In genomic region chr2:9883803-9884532, GRCm38 (mm10) we compare ENCODE assay signal across 11 mouse cellular contexts. TPM values are rescaled to one million over a fixed set of nuclear protein-coding genes. Genes with fewer than 3 reads are reported as not detected.
DNase-seq lines count a peak whose midpoint lies in the region; ATAC-seq and TF ChIP-seq lines count a peak whose summit lies in the region.
"Had no signal": no experiment of that assay in that cellular context is flagged by ENCODE, and none has a peak within 500 bp of the region (broad histone marks: within the 10 kb centered on the region; RNA-seq: fewer than 3 reads in every experiment).

No protein-coding gene starts in this region.

- H3K9me3 ChIP-seq in forebrain, embryonic 12.5 days: no peaks in the 10 kb centered on the region
- H3K9me3 ChIP-seq in forebrain, embryonic 15.5 days: no peaks in the 10 kb centered on the region
- no peaks in the 10 kb centered on the region for H3K9me3 ChIP-seq in megakaryocyte, embryonic 14.5 days
- no peaks in the 10 kb centered on the region for H3K9me3 ChIP-seq in limb, embryonic 14.5 days (ENCODE audit: control insufficient read depth, low read length)
- no peaks in the 10 kb centered on the region for H3K9me3 ChIP-seq in stomach, embryonic 14.5 days (ENCODE audit: control insufficient read depth, low read depth, low read length)

- no peak for TF ChIP-seq POLR2A in limb, embryonic 14.5 days (IDR thresholded peaks at IDR 0.05; ENCODE audit: borderline replicate concordance, extremely low read depth, insufficient read depth, insufficient read length)

- H3K4me2 ChIP-seq in forebrain, embryonic 12.5 days: peak overlapping the region; percentile 22; the same call in 1 of the 2 replicates
- H3K4me2 ChIP-seq in forebrain, embryonic 15.5 days (replicated peaks): no peak overlapping the region
- H3K4me2 ChIP-seq in limb, embryonic 14.5 days (replicated peaks; ENCODE audit: low read depth, low read length, severe bottlenecking): 0 out of 2 replicates have a peak overlapping the region, but pooled peaks have one; percentile 10
- 0 out of 2 replicates have a peak overlapping the region, but pooled peaks have one; percentile 7 for H3K4me2 ChIP-seq in stomach, embryonic 14.5 days (replicated peaks; ENCODE audit: low read depth, low read length)

- no peaks in the 10 kb centered on the region for H3K36me3 ChIP-seq in forebrain, embryonic 12.5 days (replicated peaks)
- no peaks in the 10 kb centered on the region for H3K36me3 ChIP-seq in forebrain, embryonic 15.5 days
- no peaks in the 10 kb centered on the region for H3K36me3 ChIP-seq in megakaryocyte, embryonic 14.5 days (replicated peaks; ENCODE audit: low read length)
- H3K36me3 ChIP-seq in limb, embryonic 14.5 days (ENCODE audit: control insufficient read depth, insufficient read depth, low read length): no peaks in the 10 kb centered on the region
- H3K36me3 ChIP-seq in stomach, embryonic 14.5 days (ENCODE audit: control insufficient read depth, insufficient read depth, low read length): no peaks in the 10 kb centered on the region

- intact Hi-C loops in left cerebral cortex, postnatal 10 days (cut with DNase I): loop anchor here (5.0 kb wide), 2 partner anchors 1127 to 1207 kb away; no protein-coding TSS in a partner anchor

- H3K4me3 ChIP-seq in forebrain, embryonic 12.5 days (replicated peaks): peak overlapping the region; percentile 16
- no peak overlapping the region for H3K4me3 ChIP-seq in forebrain, embryonic 15.5 days
- H3K4me3 ChIP-seq in megakaryocyte, embryonic 14.5 days (replicated peaks): peak overlapping the region; percentile 11
- H3K4me3 ChIP-seq in limb, embryonic 14.5 days (replicated peaks; ENCODE audit: low read length): peak overlapping the region; percentile 28; the same call in 1 of the 2 replicates
- no peak overlapping the region for H3K4me3 ChIP-seq in stomach, embryonic 14.5 days (ENCODE audit: low read depth, low read length)

- peaks cover 99% of the 10 kb centered on the region for H3K27me3 ChIP-seq in forebrain, embryonic 12.5 days
- H3K27me3 ChIP-seq in forebrain, embryonic 15.5 days: peaks cover 75% of the 10 kb centered on the region
- H3K27me3 ChIP-seq in megakaryocyte, embryonic 14.5 days (replicated peaks): peaks cover 97% of the 10 kb centered on the region
- peaks cover 93% of the 10 kb centered on the region for H3K27me3 ChIP-seq in limb, embryonic 14.5 days (ENCODE audit: control insufficient read depth, insufficient read depth, low read length)
- H3K27me3 ChIP-seq in stomach, embryonic 14.5 days (ENCODE audit: control insufficient read depth, insufficient read depth, low read length): peaks cover 44% of the 10 kb centered on the region

- DNase-seq in limb, embryonic 14.5 days (ENCODE audit: low spot score): no peak
- no peak for DNase-seq in cerebellum, adult 9-10 months
- DNase-seq in left cerebral cortex, postnatal 10 days (ENCODE audit: extremely low spot score in 1 of 2, low spot score in 2 of 2): no peak
- DNase-seq: adrenal gland, adult 2 months had no signal

- ATAC-seq in forebrain, embryonic 12.5 days (ENCODE audit: low FRiP score): no peak
- no peak for ATAC-seq in forebrain, embryonic 15.5 days (replicated peaks)
- no peak for ATAC-seq in megakaryocyte, adult 5-6 weeks (ENCODE audit: poor library complexity, severe bottlenecking)
- ATAC-seq in limb, embryonic 14.5 days (ENCODE audit: low FRiP score, low read depth): no peak
- ATAC-seq in stomach, embryonic 14.5 days (ENCODE audit: insufficient number of reproducible peaks, insufficient read depth, low FRiP score, low read depth): no peak

- H3K4me1 ChIP-seq in forebrain, embryonic 12.5 days: peaks cover 42% of the 10 kb centered on the region
- H3K4me1 ChIP-seq in forebrain, embryonic 15.5 days: peaks cover 31% of the 10 kb centered on the region
- H3K4me1 ChIP-seq in megakaryocyte, embryonic 14.5 days: peaks cover 71% of the 10 kb centered on the region
- peaks cover 13% of the 10 kb centered on the region for H3K4me1 ChIP-seq in limb, embryonic 14.5 days (ENCODE audit: control insufficient read depth, insufficient read depth, low read length)
- peaks cover 7% of the 10 kb centered on the region; the same call in 1 of the 2 replicates for H3K4me1 ChIP-seq in stomach, embryonic 14.5 days (ENCODE audit: control insufficient read depth, insufficient read depth, low read length)

- WGBS in forebrain, embryonic 12.5 days: under 1% methylated on average over 27 of the region's 27 CpGs
- WGBS in forebrain, embryonic 15.5 days: under 1% methylated on average over 27 of the region's 27 CpGs
- under 1% methylated on average over 27 of the region's 27 CpGs for WGBS in limb, embryonic 14.5 days
- 2% methylated on average over 27 of the region's 27 CpGs for WGBS in stomach, embryonic 14.5 days

- H3K27ac ChIP-seq in forebrain, embryonic 12.5 days: no peak overlapping the region
- no peak overlapping the region for H3K27ac ChIP-seq in forebrain, embryonic 15.5 days (replicated peaks)
- no peak overlapping the region for H3K27ac ChIP-seq in limb, embryonic 14.5 days (replicated peaks; ENCODE audit: low read depth, low read length)
- H3K27ac ChIP-seq in stomach, embryonic 14.5 days (ENCODE audit: low read length): no peak overlapping the region

- no peak overlapping the region for H3K9ac ChIP-seq in forebrain, embryonic 12.5 days
- no peak overlapping the region for H3K9ac ChIP-seq in forebrain, embryonic 15.5 days (replicated peaks)
- no peak overlapping the region for H3K9ac ChIP-seq in limb, embryonic 14.5 days (ENCODE audit: low read depth, low read length, severe bottlenecking)
- H3K9ac ChIP-seq in stomach, embryonic 14.5 days (replicated peaks; ENCODE audit: low read depth, low read length): no peak overlapping the region

RNA-seq across cellular contexts. Expression of gene 4930412O13Rik, which starts 2.9 kb away (rescaled TPM):
- 0.45 TPM in 1 of 2 replicates, not detected in the other for polyA plus RNA-seq in forebrain, embryonic 12.5 days (2016; fragmentation: Nextera tagmentation; extraction: Ambion mirVana)
- not detected in 2 replicates for polyA plus RNA-seq in forebrain, embryonic 15.5 days (2015; fragmentation: Nextera tagmentation; extraction: Ambion mirVana)
- not detected in 2 replicates for polyA plus RNA-seq in megakaryocyte, embryonic 14.5 days (2012; ENCODE audit: insufficient read depth, low replicate concordance)
- not detected in 2 replicates for total RNA-seq in megakaryocyte, adult 5-6 weeks (2015)
- total RNA-seq in megakaryocyte, adult 5-6 weeks (2017): not detected in 2 replicates
- 0.38 and 0.64 TPM in 2 replicates for polyA plus RNA-seq in limb, embryonic 14.5 days (2012; rRNA removed)
- polyA plus RNA-seq in limb, embryonic 14.5 days (2014; fragmentation: Nextera tagmentation; extraction: Ambion mirVana): not detected in 2 replicates
- polyA plus RNA-seq in stomach, embryonic 14.5 days (2014; fragmentation: Nextera tagmentation; extraction: Ambion mirVana): not detected in 2 replicates
- not detected for total RNA-seq in left cerebral cortex, postnatal 10 days (2021)
- total RNA-seq: common myeloid progenitor, adult 5-6 weeks; hematopoietic stem cell, adult 5-6 weeks had no signal

RNA-seq across cellular contexts. Expression of gene 9230102O04Rik, which starts 5.4 kb away (rescaled TPM):
- 0.50 TPM in 1 of 2 replicates, not detected in the other for polyA plus RNA-seq in forebrain, embryonic 12.5 days (2016; fragmentation: Nextera tagmentation; extraction: Ambion mirVana)
- polyA plus RNA-seq in forebrain, embryonic 15.5 days (2015; fragmentation: Nextera tagmentation; extraction: Ambion mirVana): not detected in 2 replicates
- polyA plus RNA-seq in megakaryocyte, embryonic 14.5 days (2012; ENCODE audit: insufficient read depth, low replicate concordance): not detected in 2 replicates
- total RNA-seq in megakaryocyte, adult 5-6 weeks (2015): not detected in 2 replicates
- total RNA-seq in megakaryocyte, adult 5-6 weeks (2017): not detected in 2 replicates
- not detected in 2 replicates for polyA plus RNA-seq in limb, embryonic 14.5 days (2012; rRNA removed)
- not detected in 2 replicates for polyA plus RNA-seq in limb, embryonic 14.5 days (2014; fragmentation: Nextera tagmentation; extraction: Ambion mirVana)
- not detected in 2 replicates for polyA plus RNA-seq in stomach, embryonic 14.5 days (2014; fragmentation: Nextera tagmentation; extraction: Ambion mirVana)
- not detected for total RNA-seq in left cerebral cortex, postnatal 10 days (2021)
- total RNA-seq: adrenal gland, adult 2 months; common myeloid progenitor, adult 5-6 weeks; hematopoietic stem cell, adult 5-6 weeks had no signal
- polyA plus RNA-seq: adrenal gland, adult 2 months had no signal

RNA-seq across cellular contexts. Expression of gene Gata3, which starts 5.9 kb away (rescaled TPM):
- 3.2 and 10.9 TPM in 2 replicates for polyA plus RNA-seq in forebrain, embryonic 12.5 days (2016; fragmentation: Nextera tagmentation; extraction: Ambion mirVana)
- polyA plus RNA-seq in forebrain, embryonic 15.5 days (2015; fragmentation: Nextera tagmentation; extraction: Ambion mirVana): 1.1 and 2.3 TPM in 2 replicates
- polyA plus RNA-seq in megakaryocyte, embryonic 14.5 days (2012; ENCODE audit: insufficient read depth, low replicate concordance): 0.36 TPM in 1 of 2 replicates, not detected in the other
- total RNA-seq in megakaryocyte, adult 5-6 weeks (2015): 0.45 and 0.98 TPM in 2 replicates
- 0.49 and 1.2 TPM in 2 replicates for total RNA-seq in megakaryocyte, adult 5-6 weeks (2017)
- 6.4 and 6.9 TPM in 2 replicates for polyA plus RNA-seq in limb, embryonic 14.5 days (2012; rRNA removed)
- 27.0 and 29.4 TPM in 2 replicates for polyA plus RNA-seq in limb, embryonic 14.5 days (2014; fragmentation: Nextera tagmentation; extraction: Ambion mirVana)
- polyA plus RNA-seq in stomach, embryonic 14.5 days (2014; fragmentation: Nextera tagmentation; extraction: Ambion mirVana): 4.1 and 4.8 TPM in 2 replicates
- total RNA-seq in left cerebral cortex, postnatal 10 days (2021): under 1 TPM; 0.11 to 0.49 TPM

Comparison
In these comparisons a context has a peak if more than half of its experiments do, and no peak if none do; other contexts are left out.
1. H3K4me3 ChIP-seq: peak in forebrain, embryonic 12.5 days (single experiment), megakaryocyte, embryonic 14.5 days (single experiment) and limb, embryonic 14.5 days (single experiment); none in forebrain, embryonic 15.5 days (single experiment) and stomach, embryonic 14.5 days (single experiment).